Mouse (Mus musculus) gastrocnemius, postnatal 36 days (tissue): Measurements from ENCODE around the gene Pde4d. TPM values are rescaled to one million over a fixed set of nuclear protein-coding genes. Genes with fewer than 3 reads are reported as not detected.

Experiments used
- DNase-seq, 2 experiments: peaks; one replicate each; pipeline ENCODE4 v3.0.0; 2022
- intact Hi-C: fragments of 180-260 bp; cut with DNase I; formaldehyde crosslinking; loops from one replicate; pipeline ENCODE4 v1.15.1; 2025
- microRNA-seq, 2 experiments: library from miRNA; unstranded; fragments of <30 nt; microRNA quantifications; one replicate each; pipeline ENCODE4 v1.2.0; 2021
- total RNA-seq, 2 experiments: library from RNA; stranded (reverse); gene quantifications; 2 replicates each; pipeline ENCODE4 v1.2.3; 2021

The Pde4d gene
- total RNA-seq, 2 experiments from 2014 or later, result 190 to 235 TPM

GRCm38 (mm10) chr13:109982821-109983443 is 1533.2 kb downstream of the Pde4d start:
- no peak for DNase-seq
- intact Hi-C loops, result no loop called here

- DNase-seq, result no peak
- intact Hi-C loops, result no loop called here
Observed at GRCm38 (mm10) chr13:109985411-109985810, 1535.7 kb downstream of the Pde4d start.

GRCm38 (mm10) chr13:109985892-109986291 is 1536.1 kb downstream of the Pde4d start:
- intact Hi-C loops, result no loop called here
- DNase-seq, result peak in 1 of 2 experiments; percentile 33

GRCm38 (mm10) chr13:109992775-109993505 is 1543.2 kb downstream of the Pde4d start:
- intact Hi-C loops, result no loop called here
- DNase-seq, result peak; percentile 35 to 39

GRCm38 (mm10) chr13:109994240-109994764 is 1544.6 kb downstream of the Pde4d start:
- DNase-seq, result no peak
- intact Hi-C loops, result no loop called here

- intact Hi-C loops, result no loop called here
- no peak for DNase-seq
Observed at GRCm38 (mm10) chr13:110002081-110002480, 1552.3 kb downstream of the Pde4d start.

Small RNAs within 50 kb of the gene (microRNA-seq; reads per million reads assigned to microRNA genes)
- gene Mir1904 (0 reads per million in 2 experiments), gene Mir582 (4.5 to 10.0 reads per million in 2 experiments)

Other genes starting within 250 kb of the Pde4d start
- gene Elovl7, start 235.5 kb upstream of the Pde4d start, total RNA-seq, result under 1 TPM; 0.15 to 0.20 TPM
- gene Depdc1b, start 133.6 kb upstream of the Pde4d start, total RNA-seq, result under 1 TPM; 0.20 TPM